Mouse (Mus musculus): ENCODE results near the gene Stk11ip.
A peak's percentile ranks its signal among the peaks of the same experiment; 100 is the strongest.

Gene Stk11ip

DNA sequence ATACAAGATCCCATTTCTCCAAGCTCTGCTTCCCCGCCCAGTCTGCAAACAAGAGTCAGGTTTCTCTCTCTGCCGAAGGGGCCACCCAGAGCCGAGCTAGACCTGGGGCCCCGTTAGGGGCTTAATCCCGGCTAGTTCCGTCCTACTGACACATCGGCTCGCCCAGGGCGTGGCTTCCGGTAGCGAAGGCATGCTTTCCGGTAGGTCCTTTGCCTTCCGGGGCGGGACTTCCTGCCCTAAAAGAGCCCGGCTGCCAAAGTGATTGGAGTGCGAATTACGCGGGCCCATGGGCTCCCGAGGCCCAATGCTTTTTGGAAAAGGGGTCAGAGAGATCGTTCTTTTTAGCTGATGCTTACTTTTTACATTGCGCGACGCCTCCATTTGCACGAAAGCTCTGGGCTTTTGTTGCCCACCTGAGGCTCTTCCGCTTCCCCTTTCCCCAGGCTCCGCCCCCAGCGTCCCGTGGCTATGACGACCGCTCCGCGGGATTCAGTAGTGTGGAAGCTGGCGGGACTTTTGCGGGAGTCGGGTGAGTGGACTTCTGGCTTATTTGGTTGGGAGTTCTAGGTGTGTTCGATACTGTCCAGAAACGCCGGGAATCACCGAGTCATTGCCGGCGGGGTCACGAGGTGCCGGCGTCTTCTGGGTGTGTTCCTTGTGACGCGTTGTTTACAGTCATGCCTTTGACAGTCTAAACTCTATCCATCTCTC is at the start of gene Stk11ip:
TSS of gene Stk11ip (plus strand) at position 209 of the 711 bp plus-strand sequence.
- DNase-seq (ENCODE audit: low spot score) = peak; percentile 95

DNA sequence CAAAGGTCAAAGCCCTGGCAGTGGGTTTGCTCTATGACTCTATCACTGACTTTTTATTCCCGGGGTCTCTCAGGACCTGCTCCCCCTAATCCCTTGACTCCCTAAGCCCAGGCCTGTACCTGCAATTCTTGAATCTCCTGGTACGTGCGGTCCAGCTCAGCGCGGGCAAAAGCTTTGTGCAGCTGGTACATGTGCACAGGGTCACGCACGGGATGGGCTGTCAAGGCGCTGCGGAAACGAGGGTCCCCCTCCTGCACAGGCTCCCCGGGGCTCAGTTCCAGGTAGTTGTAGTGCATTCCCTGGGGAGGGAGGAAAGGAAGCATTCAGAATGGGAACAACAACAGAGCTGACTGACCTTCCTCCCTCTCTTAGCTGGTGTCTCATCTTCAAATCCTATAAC is 44.9 kb upstream of the Stk11ip start:
- DNase-seq (ENCODE audit: low spot score) = no peak

DNA sequence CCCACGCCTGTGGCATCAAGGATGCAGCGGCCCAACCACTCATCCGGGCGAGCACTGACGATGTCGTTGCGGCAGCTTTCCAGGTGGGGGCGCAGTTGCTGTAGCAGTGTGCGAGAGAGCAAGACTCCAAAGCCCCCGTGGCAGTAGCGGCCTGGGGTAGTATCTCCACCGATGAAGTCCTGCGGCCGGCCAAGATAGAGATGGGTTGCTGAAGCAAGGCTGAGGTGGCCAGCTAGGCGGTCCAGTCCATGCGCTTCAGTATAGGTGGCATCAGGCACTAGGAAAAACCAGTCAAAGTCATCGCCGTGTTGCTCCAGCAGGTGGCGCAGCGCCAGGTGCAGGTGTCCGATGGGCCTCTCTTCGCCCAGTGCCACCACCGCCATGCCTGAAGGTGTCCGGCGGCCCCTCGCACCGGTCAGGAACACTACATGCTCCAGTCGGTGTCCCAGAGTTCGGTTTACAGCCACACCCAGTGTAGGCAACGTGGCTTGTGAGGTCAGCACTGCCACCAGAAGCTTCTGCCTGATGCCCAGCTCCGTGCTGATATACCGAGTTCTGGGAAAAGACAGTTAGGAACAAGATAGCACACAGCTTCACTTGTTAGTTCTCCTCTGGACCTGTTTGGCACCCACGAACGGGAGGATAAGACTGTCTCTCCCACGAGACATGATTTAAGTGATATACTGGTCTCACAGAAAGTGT is 43.9 kb upstream of the Stk11ip start:
- peak; percentile 90 for DNase-seq (ENCODE audit: low spot score)

DNA sequence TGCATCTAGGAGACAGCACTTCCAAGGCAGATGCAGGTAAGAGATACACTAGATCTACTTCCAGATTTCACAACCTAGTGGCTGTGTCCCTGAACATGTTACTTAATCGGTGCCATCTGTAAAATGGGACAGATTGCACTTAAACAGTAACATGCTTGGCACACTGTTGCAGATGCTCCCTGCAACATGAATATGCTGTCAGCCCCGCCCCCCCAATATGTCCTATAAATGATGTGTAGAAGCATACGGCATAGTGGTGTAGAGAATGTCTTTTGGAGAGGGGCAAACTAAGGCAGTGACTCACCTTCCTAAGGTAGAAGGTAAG is 43.4 kb upstream of the Stk11ip start:
- DNase-seq (ENCODE audit: low spot score) = no peak

DNA sequence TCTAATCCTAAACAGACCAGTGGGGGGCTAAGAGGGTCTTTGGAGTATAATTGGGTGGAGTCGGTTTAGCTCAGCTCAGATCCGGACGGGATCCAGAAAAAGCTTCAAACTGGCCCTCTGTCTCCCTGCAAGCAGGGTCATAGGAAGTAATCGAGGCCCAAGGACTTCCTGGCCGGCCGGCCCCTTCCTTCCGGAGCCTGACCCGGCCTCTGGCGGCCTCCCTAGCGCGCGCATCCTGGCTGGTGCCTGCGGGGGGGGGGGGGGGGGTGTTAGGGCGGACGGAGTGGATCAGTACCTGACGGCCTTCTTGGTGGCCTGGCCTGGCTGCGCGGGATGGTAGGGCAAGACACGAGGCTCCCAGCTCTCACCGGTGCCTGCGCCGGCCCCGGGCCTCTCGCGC is 42.8 kb upstream of the Stk11ip start:
- DNase-seq (ENCODE audit: low spot score) = peak; percentile 34

DNA sequence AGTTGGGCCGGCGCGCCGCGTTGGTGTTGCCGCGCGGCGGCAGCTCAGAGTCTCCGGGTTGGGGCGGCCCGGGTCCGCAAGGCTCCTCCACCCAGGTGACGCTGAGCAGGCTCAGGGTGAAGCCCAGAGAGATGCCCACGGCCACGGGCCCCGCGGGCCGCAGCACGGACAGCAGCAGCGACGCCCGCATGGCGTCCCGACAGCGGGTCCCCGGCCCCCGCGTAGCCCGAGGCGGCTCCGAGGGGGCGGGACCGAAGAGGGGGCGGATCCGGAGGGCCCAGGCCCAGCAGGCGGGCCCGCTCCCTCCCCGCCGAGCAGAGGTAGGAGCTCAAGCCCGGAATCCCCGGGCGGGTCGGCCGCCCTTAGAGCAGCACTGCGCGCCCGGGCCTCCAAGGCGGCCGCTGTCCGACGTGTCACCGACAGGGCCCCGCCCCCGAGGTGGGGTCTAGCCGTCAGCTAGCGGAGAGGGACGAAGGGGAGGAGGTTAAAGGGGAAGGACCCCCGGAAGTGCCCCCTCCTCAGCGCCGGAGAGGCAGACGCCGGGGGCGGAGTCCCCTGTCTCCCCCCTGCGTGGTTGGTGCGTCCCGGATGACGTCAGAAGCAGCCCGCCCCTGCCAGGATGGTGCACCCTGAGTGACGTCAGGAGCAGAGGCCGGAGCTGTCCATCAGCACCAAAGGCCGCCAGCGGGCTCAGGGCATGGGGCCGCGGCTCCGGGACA is 42.3 kb upstream of the Stk11ip start, which contains the start of the genes Chpf and Tmem198:
TSS of gene Chpf (minus strand) at position 392 of the 719 bp plus-strand sequence.
TSS of gene Tmem198 (plus strand) at position 617 of the 719 bp plus-strand sequence.
- DNase-seq (ENCODE audit: low spot score) = peak; percentile 96

DNA sequence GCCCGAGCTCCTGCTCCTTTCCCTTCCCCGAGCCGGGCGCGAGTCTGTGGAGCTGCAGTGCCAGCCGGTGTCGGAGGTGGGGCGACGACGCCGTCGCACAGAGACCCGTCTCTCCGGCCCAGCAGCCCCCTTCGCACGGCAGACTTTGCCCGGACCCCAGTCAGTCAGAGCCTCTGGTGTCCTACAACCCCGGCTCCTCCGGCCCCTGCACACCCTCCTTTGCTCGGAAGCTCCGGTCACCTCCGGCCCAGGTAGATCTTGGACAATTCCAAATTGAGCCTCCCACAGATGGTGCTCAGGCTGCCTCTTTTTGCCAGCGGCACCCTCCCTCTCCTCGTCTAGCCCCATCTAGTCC is 41.7 kb upstream of the Stk11ip start:
- no peak for DNase-seq (ENCODE audit: low spot score)

DNA sequence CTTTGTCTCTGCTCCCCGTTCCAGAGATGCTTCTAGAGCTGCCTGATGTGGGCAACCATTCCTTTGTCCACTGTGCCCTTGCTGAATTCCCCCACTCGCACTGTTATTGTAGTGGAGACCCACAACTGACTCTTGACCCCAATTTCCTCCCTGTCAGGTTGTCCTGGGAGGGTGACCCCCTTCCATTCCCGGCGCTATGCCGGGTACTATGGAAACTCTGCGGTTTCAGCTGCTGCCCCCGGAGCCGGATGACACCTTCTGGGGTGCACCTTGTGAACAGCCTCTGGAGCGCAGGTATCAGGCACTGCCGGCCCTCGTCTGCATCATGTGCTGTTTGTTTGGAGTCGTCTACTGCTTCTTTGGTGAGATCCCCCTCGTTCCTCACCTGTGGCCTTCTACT is 41.3 kb upstream of the Stk11ip start:
- no peak for DNase-seq (ENCODE audit: low spot score)

DNA sequence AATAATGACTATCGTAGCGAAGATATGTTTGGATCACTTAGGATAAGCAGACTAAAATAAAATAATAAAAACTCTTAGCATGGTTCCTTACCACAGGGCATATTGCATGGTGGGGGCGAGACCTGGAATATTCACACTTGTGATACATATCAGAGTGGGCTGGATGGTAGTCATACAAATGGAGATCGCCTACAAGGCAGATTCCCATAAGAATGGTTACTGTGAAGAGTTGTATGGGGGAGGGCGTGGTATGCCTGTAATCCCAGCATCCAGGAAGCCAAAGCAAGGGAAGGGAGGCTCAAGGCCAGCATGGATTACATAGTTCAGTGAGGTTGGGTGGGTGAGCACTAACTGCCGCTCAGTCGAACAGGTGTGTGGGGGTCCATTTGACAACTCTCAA is 40.6 kb upstream of the Stk11ip start:
- DNase-seq (ENCODE audit: low spot score) = no peak

DNA sequence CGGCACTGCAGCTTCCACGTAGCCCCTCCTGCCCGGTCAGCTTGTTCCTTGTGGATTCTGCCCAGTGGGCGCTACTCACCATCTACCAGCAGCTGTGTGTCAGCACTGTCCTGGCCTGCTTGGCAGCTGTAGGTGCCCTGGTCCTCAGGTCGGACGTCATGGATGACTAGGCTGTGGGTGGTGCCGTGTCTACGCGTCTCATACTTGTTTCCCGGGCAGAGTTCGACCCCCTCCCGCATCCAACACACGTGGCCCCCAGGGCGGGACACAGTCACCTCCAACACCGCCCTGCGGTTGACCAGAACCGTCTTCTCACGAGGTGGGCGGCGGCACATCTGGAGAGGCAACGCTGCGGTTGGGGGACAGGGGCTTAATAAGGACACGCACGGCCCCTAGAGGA is 34.8 kb upstream of the Stk11ip start:
- no peak for DNase-seq (ENCODE audit: low spot score)

DNA sequence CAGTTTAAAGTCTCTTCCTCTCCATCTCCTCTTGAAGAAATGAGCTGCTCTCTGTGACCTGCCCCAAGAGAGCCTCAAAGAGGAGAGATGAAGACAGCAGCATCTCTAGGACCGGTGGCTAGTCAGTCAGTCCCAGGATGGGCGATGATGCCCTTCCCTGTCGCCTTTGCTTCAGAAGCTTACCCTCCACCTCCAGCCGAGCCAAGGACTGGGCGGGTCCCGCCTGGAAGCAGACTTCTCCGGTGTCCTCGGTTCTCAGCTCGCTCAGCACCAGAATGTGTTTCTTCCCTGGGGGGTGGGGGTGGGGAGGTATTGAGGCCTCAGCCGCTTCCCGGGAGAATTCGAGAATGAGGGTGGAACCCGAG is 34.3 kb upstream of the Stk11ip start:
- DNase-seq (ENCODE audit: low spot score) = no peak

DNA sequence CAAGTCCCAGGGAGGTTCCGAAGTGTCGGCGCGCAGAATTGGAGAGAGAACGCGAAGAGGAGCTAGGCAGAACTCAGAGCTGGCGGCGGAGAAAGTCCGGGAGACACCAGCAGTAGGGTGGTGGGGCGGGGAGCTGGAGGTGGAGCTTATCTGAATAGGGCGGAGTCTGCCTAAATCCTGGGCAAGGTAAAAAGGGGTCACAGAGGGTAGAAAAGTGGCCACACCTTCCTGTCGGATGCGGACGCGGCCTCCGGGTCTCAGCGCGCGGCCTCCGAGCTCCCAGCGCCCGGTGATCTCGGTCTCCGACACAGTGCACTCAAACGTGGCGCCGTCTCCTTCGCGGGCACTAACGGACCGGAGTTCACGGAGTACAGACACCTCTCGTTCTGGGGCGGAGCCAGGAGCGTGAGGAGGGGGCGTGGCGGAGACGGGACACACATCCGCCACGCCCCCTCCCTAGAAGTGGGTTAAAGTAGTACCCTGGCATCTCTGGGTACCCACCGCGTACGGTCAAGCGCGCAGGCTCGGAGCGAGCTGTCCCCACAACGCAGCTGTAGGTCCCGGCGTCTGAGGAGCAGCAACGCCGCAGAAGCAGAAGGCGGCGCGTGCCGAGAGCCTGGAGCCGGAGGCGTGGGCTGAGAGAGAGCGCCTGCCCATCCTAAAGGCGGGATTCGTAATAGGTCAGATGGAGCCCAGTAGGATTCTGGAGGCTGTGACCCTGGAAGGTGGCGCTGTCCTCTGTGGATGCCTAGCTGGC is 33.7 kb upstream of the Stk11ip start:
- DNase-seq (ENCODE audit: low spot score) = peak; percentile 79

DNA sequence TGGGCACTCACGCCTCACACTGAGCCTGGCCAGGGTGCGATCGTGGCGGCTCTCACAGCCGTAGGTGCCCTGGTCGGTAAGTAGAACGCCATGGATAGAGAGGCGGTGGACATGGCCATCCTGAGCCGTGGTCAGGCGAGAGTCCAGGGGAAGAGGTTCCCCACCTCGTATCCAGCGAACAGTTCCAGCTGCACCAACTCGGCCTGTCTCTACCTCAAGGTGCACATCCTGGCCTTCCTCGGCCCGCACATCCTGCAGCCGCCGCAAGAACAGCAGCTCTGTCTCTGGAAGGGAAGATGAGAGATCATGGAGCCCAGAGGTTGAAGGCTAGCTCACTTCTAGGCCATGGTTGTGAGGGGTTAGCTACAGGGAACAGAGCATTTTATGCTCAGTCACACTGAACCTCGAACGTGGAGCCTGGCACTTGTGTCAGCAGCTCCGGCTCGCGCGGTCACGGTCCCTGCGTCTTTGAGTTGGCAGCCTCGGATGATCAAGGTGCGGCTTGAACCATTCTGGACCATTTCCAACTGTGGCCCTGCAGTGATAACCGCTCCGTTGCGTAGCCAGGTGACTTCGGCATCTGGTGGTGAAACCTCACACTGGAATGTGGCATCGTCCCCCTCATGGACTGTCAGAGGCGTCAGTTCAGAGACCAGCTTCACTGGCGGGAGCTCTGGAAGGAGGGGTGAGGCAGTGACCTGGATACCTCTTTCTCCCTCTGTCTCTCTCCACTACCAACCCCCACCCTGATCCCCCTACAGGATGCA is 30.4 kb upstream of the Stk11ip start:
- no peak for DNase-seq (ENCODE audit: low spot score)

DNA sequence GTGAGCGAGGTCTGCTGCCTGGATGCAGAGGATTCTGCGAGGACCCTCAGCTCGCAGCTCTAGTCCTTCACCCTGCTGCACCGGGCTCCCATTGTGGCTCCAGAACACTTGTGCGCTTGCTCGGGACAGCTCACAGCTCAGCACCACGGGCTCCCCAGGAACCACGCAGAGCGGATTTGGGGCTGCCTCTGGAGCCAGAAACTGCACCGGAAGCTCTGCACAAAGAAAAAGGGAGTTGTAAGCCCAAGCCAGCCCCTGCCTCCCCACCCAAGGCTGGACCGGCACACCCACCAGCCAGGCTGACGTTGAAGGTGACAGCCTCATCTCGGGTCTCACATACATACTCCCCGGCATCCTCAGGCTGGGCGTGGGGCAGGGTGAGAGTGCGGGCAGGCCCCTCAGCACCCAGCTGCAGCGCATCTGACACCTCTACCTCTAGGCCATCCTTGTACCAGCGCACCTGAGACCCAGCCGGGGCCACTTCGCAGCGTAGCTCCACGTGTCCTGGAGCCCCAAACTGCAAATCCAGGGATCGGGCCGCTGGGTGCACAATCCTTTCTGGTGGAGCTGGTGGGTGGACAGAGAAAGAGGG is 28.7 kb upstream of the Stk11ip start:
- DNase-seq (ENCODE audit: low spot score) = no peak

DNA sequence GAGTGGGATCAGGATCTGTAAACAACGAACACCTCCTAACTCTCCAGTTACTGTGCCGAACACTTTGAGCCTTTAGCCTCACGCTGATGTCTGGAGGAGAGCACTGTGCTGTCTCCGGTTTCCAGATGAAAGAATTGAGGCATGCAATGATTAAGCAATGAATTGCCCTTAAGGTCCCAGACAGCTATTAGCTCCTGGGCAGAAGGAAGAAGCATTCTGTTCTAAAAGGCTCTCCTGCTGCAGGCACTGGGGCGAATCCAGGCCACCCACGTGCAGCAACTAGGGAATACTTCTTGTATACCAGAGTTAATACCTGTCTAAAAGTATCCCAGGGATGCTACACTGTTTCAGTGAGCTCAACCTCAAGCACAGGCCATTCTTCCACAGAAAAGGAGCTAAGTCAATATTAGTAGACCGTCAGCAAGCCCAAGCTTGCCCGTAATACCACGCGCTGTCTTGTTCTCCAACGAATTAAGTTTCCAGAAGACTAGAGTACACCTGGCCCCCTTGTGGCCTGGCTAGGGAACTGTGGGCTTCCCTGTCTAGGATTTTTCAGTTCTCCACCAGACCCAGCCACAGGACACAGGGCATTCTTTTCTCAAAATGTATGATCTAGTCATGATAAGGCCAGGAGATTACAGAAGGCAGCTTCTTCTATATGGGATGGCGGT is 26.3 kb upstream of the Stk11ip start:
- peak; percentile 60 for DNase-seq (ENCODE audit: low spot score)

DNA sequence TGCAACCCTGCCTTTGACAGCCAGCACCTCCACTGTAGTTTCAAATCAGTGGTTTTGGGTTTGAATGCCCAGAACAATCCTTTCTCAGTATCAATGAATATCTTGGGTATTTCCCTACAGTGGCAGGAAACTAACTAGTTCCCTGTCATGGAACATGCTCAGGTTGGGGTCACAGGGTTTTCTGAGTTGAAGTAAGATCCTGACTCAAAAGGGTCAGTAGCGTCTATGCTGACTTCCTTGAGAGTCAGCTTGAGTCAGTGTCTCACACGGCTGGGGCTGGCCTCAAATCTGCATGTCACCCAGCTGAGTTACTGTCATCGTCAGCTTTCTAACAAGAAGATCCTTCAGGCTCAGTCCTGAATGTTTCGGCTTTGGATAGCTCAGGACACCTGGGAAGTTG is 22.4 kb upstream of the Stk11ip start:
- no peak for DNase-seq (ENCODE audit: low spot score)

DNA sequence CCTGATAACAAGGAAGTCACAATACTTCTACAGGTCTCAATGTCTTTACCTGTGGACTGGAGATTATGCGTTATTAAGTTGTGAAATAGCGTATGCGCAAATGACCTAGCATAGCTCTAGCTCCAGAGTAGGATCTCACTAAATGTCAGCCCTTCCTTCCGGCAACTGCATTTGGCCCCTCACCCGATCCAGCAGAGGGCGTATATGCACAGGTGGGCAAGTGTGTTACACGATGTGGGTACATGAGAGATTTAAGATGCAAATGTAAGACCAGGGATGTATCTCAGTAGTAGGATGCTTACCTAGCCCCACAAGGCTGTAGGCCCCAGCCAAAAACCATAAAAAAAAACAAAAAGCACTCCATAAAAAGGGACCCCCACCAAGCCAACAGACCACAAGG is 21.9 kb upstream of the Stk11ip start:
- no peak for DNase-seq (ENCODE audit: low spot score)

DNA sequence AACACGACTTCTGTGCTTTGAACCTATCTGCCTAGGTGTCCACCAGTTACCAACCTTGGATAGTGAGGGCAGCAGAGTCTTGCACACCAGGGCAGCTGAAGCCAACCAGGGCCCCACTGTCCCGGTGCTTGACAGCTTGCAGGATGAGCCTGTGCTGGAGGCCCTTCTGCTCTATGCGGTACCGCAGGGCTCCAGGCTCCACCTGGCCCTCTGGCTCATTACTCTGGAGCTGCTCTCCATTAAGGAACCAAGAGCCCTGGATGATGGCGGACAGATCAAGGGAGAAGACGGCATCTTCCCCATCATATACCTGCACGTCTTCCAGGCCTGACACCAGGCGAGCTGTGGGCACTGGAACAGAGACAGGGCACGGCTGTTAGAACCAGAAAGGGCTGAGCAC is 19.4 kb upstream of the Stk11ip start:
- DNase-seq (ENCODE audit: low spot score) = no peak

DNA sequence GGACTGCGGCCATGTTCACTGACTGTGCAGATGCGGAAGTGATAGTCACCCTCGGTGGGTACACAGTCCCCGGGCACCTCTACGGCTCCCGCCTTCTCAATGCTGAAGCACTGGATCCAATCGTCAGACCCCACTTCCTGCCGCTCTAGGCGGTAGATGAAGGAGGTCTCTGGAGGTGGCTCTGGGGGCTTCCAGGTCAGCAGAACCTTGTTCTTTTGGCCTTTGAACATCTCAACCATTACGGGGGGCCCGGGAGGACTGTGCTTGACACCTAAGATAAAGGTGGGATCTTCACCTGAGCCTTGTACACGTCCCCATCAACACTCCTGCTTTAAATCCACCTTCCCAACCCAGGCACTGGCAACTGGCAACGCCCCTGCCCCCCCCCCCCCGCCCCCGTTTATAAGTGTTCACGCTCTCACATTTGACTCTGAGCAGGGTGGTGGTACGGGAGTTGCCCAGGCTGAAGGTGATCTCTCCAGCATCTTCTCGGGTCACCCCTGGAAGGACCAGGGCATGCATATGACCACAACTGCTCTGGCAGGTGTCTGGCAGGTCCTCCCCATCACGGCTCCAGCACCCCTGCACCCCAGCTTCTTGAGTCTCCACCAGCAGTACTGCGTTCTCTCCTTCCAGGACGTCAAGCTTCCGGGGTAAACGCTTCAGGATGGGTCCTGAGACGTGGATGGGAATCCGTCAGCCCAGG is 18.2 kb upstream of the Stk11ip start:
- DNase-seq (ENCODE audit: low spot score) = no peak

DNA sequence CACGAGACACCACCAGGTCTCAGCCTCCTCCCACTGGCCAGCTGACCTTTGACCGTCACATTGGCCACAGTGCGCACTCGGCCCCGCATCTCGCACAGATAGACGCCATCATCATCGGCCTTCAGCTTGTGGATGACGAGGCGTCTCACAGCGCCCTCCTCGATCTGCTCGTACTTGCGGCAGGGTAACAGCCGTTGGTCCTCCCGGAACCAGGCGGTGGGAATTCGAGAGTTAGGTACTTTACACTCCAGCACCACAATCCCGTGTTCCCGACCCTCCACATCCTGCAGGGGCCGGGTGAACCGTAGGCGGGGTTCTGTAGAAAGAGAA is 17.7 kb upstream of the Stk11ip start:
- DNase-seq (ENCODE audit: low spot score) = no peak
